Mouse (Mus musculus) embryonic fibroblast, embryonic 13.5 days (primary cell): Measurements from ENCODE around the gene Dcaf8.

Experiments
- CTCF ChIP-seq: IDR thresholded peaks from 2 replicates; pipeline ENCODE4 v1.5.1; 2011; ENCODE audit warnings: mild to moderate bottlenecking, control low read depth, low read length, moderate library complexity, borderline replicate concordance; ENCODE audit not compliant: insufficient read depth
- POLR2A ChIP-seq: IDR thresholded peaks from 2 replicates; pipeline ENCODE4 v1.6.1; 2011; ENCODE audit warnings: low read depth, mild to moderate bottlenecking, control low read depth, low read length, moderate library complexity

GRCm38 (mm10) chr1:172198316-172198715, 50.4 kb downstream of the Dcaf8 start:
- TF ChIP-seq CTCF (no peak), POLR2A (no peak)
